Mouse (Mus musculus) embryonic facial prominence, embryonic 13.5 days (tissue): ENCODE results near the gene Aagab. TPM values are rescaled to one million over a fixed set of nuclear protein-coding genes. Genes with fewer than 3 reads are reported as not detected.

Source experiments
- ATAC-seq: fragments of 200-750 bp; cut with Nextera tagmentation; 2 replicates; pipeline ENCODE4 v1.8.0; 2017; ENCODE audit warnings: low read depth; ENCODE audit not compliant: insufficient number of reproducible peaks, insufficient read depth, low FRiP score, low TSS enrichment
- H3K27ac ChIP-seq: fragments of 300-500 bp; sonication (generic); 2 replicates; pipeline ENCODE4 v1.5.1; 2015; ENCODE audit warnings: moderate library complexity, mild to moderate bottlenecking, inconsistent platforms
- H3K27me3 ChIP-seq: fragments of 300-500 bp; sonication (generic); 2 replicates; pipeline ENCODE4 v1.6.1; 2015; ENCODE audit warnings: mild to moderate bottlenecking, inconsistent platforms
- H3K36me3 ChIP-seq: fragments of 300-500 bp; sonication (generic); 2 replicates; pipeline ENCODE4 v1.6.1; 2015; ENCODE audit warnings: mild to moderate bottlenecking, inconsistent platforms
- H3K4me1 ChIP-seq: fragments of 300-500 bp; sonication (generic); 2 replicates; pipeline ENCODE4 v1.6.1; 2015; ENCODE audit warnings: inconsistent platforms
- H3K4me2 ChIP-seq: fragments of 300-500 bp; sonication (generic); 2 replicates; pipeline ENCODE4 v1.6.1; 2015; ENCODE audit warnings: moderate library complexity, mild to moderate bottlenecking, inconsistent platforms
- H3K4me3 ChIP-seq: fragments of 300-500 bp; sonication (generic); 2 replicates; pipeline ENCODE4 v1.5.1; 2015; ENCODE audit warnings: mild to moderate bottlenecking, inconsistent platforms
- H3K9ac ChIP-seq: fragments of 300-500 bp; sonication (generic); 2 replicates; pipeline ENCODE4 v1.6.1; 2015; ENCODE audit warnings: mild to moderate bottlenecking, inconsistent platforms
- H3K9me3 ChIP-seq: fragments of 300-500 bp; sonication (generic); 2 replicates; pipeline ENCODE4 v1.6.1; 2016; ENCODE audit warnings: inconsistent platforms
- WGBS: fragments of 180-500 bp; shearing (Covaris S2); methylation state at CpG from one replicate; pipeline ENCODE4 v1.1.7; 2015; ENCODE audit warnings: mixed read lengths; 5-methylcytosine and 5-hydroxymethylcytosine counted together
- polyA plus RNA-seq: library from polyadenylated mRNA; unstranded; fragments of >200 nt; fragmentation: Nextera tagmentation; extraction: Ambion mirVana; gene quantifications from 2 replicates; pipeline ENCODE4 v1.2.1, GENCODE M21; 2015

Gene Aagab
- polyA plus RNA-seq, 1 experiment from 2014 or later = 28.9 TPM

GRCm38 (mm10) chr9:63663222-63663621 lies 60.8 kb downstream of the Aagab start:
- no peaks in the 10 kb centered on the region for H3K27me3 ChIP-seq
- H3K36me3 ChIP-seq = peaks cover 69% of the 10 kb centered on the region
- no peak overlapping the region for H3K4me3 ChIP-seq
- H3K9me3 ChIP-seq = no peaks in the 10 kb centered on the region
- H3K27ac ChIP-seq = peak overlapping the region; percentile 44; the same call in 1 of the 2 replicates
- peaks cover 84% of the 10 kb centered on the region for H3K4me1 ChIP-seq
- WGBS = 30% methylated on average over 10 of the region's 10 CpGs
- no peak for ATAC-seq
- H3K9ac ChIP-seq = no peak overlapping the region
- H3K4me2 ChIP-seq = no peak overlapping the region

- 58% methylated on average over 2 of the region's 2 CpGs for WGBS
Measured at GRCm38 (mm10) chr9:63664300-63664745, 61.9 kb downstream of the Aagab start.

DNA sequence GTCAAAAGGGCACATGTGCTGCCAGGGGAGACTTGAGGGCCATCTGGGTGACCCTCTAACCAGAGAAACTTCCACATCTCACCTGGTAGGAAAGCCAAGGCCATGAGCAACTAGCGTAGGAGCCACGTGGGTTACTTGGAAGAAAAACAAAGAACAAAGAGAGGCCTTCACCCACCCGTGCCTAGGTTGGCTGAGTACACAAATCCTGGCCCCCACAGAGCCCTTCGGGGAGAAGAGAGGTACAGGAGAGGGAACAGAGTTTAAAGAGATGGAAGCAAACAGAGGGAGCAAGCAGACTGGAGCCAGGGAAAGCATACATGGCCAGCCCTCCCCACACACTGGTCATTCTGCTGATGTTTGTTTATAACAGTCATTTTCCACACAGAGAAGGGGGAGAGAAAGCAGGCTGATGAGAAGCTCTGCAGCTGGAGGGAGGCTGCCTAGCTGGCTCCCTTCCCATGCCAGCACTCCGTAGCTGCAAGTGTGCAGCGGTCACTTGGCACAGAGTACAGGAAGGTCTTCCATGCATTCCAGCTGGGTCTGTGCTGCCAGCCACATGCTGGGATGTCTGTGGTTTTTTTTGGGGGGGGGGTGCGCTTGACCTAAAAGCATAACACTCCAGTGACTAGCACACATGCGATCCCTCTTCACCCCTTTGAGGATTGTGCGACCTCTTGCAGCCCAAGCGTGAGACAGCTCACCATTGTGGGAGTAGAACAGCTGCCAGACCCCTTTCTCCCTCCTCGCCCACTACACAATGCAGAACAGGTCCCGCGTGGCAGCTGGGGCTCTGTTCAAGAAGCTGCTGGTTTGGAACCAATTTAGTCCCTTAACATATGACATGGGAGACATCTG lies 62.6 kb downstream of the Aagab start:
- Histone ChIP-seq H3K9me3 (no peaks in the 10 kb centered on the region), H3K9ac (no peak overlapping the region), H3K36me3 (peaks cover 64% of the 10 kb centered on the region), H3K27me3 (no peaks in the 10 kb centered on the region), H3K4me2 (no peak overlapping the region), H3K4me3 (no peak overlapping the region), H3K4me1 (peaks cover 78% of the 10 kb centered on the region), H3K27ac (peak overlapping the region; percentile 60)
- 32% methylated on average over 13 of the region's 13 CpGs for WGBS
- 0 out of 2 replicates have a peak, but pooled peaks have one; percentile 23 for ATAC-seq

More at GRCm38 (mm10) chr9:63664300-63664745, 61.9 kb downstream of the Aagab start:
- no peaks in the 10 kb centered on the region for H3K27me3 ChIP-seq
- H3K4me1 ChIP-seq = peaks cover 84% of the 10 kb centered on the region
- no peak overlapping the region for H3K9ac ChIP-seq
- peaks cover 69% of the 10 kb centered on the region for H3K36me3 ChIP-seq
- no peaks in the 10 kb centered on the region for H3K9me3 ChIP-seq
- H3K27ac ChIP-seq = peak overlapping the region; percentile 60; the same call in 1 of the 2 replicates
- no peak overlapping the region for H3K4me3 ChIP-seq
- H3K4me2 ChIP-seq = no peak overlapping the region
- no peak for ATAC-seq

DNA sequence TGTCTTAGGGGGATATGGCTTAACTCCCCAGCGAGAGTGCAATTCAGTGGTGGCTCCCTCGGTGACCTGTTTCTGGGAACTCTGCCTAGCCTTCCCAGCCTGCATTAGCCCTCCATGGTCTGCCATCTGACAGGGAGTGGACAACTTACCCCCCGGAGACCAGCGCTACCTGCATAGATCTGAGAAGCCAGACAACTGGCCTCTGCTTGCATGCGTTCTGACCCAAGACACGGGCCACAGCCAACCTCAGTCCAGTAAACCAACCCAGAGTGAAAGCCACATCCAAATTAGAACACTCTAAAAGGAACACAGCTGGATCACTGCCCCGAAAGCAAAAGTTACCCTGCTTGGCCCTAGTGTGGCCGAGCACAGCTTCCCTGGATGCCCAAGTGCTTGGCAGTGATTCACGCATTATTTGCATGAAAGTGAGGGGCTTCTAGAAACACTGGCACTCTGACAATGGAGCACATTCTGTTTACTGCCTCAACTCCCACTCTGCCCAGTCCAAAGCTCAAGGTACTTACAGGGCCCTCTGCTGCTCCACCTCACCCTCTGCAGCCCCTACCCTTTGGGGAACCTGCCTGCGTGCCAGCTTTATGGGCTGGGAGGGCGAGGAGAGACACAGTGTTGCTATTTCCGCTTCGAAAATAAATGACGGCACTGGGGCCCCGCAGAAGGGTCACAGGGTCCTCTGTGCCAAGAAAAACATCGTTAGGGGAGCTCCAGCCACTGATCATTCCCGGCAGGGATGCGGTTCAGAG lies 64.3 kb downstream of the Aagab start:
- Histone ChIP-seq H3K27ac (peak overlapping the region; percentile 29; the same call in 1 of the 2 replicates), H3K27me3 (no peaks in the 10 kb centered on the region), H3K9me3 (no peaks in the 10 kb centered on the region), H3K36me3 (peaks cover 53% of the 10 kb centered on the region), H3K4me2 (no peak overlapping the region), H3K4me1 (peaks cover 73% of the 10 kb centered on the region), H3K9ac (no peak overlapping the region), H3K4me3 (no peak overlapping the region)
- WGBS = 69% methylated on average over 18 of the region's 18 CpGs
- no peak for ATAC-seq

GRCm38 (mm10) chr9:63667373-63667724 lies 64.9 kb downstream of the Aagab start:
- Histone ChIP-seq H3K27ac (peak overlapping the region; percentile 29; the same call in 1 of the 2 replicates), H3K9ac (0 out of 2 replicates have a peak overlapping the region, but pooled peaks have one; percentile 7), H3K4me1 (peaks cover 71% of the 10 kb centered on the region), H3K27me3 (no peaks in the 10 kb centered on the region), H3K9me3 (no peaks in the 10 kb centered on the region), H3K36me3 (peaks cover 47% of the 10 kb centered on the region), H3K4me3 (no peak overlapping the region), H3K4me2 (no peak overlapping the region)
- no peak for ATAC-seq
- WGBS = 78% methylated on average over 8 of the region's 8 CpGs

- no peaks in the 10 kb centered on the region for H3K9me3 ChIP-seq
- no peak overlapping the region for H3K4me3 ChIP-seq
- no peak overlapping the region for H3K4me2 ChIP-seq
- peaks cover 36% of the 10 kb centered on the region for H3K36me3 ChIP-seq
- no peak for ATAC-seq
- peaks cover 73% of the 10 kb centered on the region for H3K4me1 ChIP-seq
- no peaks in the 10 kb centered on the region for H3K27me3 ChIP-seq
- 0 out of 2 replicates have a peak overlapping the region, but pooled peaks have one; percentile 11 for H3K9ac ChIP-seq
- no peak overlapping the region for H3K27ac ChIP-seq
- 63% methylated on average over 1 of the region's 1 CpGs for WGBS
Measured at GRCm38 (mm10) chr9:63668621-63669020, 66.2 kb downstream of the Aagab start.

DNA sequence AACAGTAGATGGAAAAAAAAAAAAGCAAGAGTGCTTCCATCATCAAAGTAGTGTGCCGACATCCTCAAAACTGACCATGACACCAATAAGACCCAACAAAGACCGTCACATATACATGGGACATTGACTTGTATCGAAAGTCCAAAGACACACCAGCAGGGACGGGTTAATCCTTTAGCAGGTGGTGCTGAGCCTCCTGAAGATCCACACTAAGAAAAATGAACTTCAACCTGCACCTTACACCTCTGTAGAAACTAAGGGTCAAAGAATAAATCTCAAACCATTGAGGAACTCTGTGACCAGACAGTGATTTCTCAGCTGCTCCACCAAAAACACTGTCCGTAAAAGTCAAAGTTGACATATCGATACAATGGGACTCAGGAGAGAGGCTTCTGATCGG lies 67.4 kb downstream of the Aagab start:
- no peak overlapping the region for H3K27ac ChIP-seq
- peaks cover 32% of the 10 kb centered on the region for H3K36me3 ChIP-seq
- 96% methylated on average over 7 of the region's 7 CpGs for WGBS
- H3K4me3 ChIP-seq = no peak overlapping the region
- H3K9me3 ChIP-seq = no peaks in the 10 kb centered on the region
- no peaks in the 10 kb centered on the region for H3K27me3 ChIP-seq
- H3K9ac ChIP-seq = no peak overlapping the region
- H3K4me1 ChIP-seq = peaks cover 69% of the 10 kb centered on the region
- no peak overlapping the region for H3K4me2 ChIP-seq
- ATAC-seq = no peak

- Histone ChIP-seq H3K4me3 (no peak overlapping the region), H3K9ac (no peak overlapping the region), H3K4me2 (no peak overlapping the region), H3K9me3 (no peaks in the 10 kb centered on the region), H3K27me3 (no peaks in the 10 kb centered on the region), H3K4me1 (peaks cover 41% of the 10 kb centered on the region), H3K27ac (no peak overlapping the region), H3K36me3 (peaks cover 10% of the 10 kb centered on the region; the same call in 1 of the 2 replicates)
- WGBS = 58% methylated on average over 8 of the region's 8 CpGs
- ATAC-seq = no peak
Measured at GRCm38 (mm10) chr9:63672797-63673493, 70.5 kb downstream of the Aagab start.

GRCm38 (mm10) chr9:63673494-63673805 lies 71.0 kb downstream of the Aagab start:
- no peak overlapping the region for H3K27ac ChIP-seq
- H3K27me3 ChIP-seq = no peaks in the 10 kb centered on the region
- no peak overlapping the region for H3K4me3 ChIP-seq
- no peaks in the 10 kb centered on the region for H3K9me3 ChIP-seq
- peaks cover 10% of the 10 kb centered on the region; the same call in 1 of the 2 replicates for H3K36me3 ChIP-seq
- ATAC-seq = no peak
- peaks cover 42% of the 10 kb centered on the region for H3K4me1 ChIP-seq
- WGBS = 77% methylated on average over 3 of the region's 3 CpGs
- no peak overlapping the region for H3K4me2 ChIP-seq
- no peak overlapping the region for H3K9ac ChIP-seq

GRCm38 (mm10) chr9:63674613-63675012 lies 72.2 kb downstream of the Aagab start:
- Histone ChIP-seq H3K4me3 (no peak overlapping the region), H3K36me3 (peaks cover 10% of the 10 kb centered on the region; the same call in 1 of the 2 replicates), H3K4me2 (no peak overlapping the region), H3K27me3 (no peaks in the 10 kb centered on the region), H3K9ac (no peak overlapping the region), H3K9me3 (no peaks in the 10 kb centered on the region), H3K4me1 (peaks cover 37% of the 10 kb centered on the region), H3K27ac (no peak overlapping the region)
- ATAC-seq = no peak
- 88% methylated on average over 10 of the region's 10 CpGs for WGBS

- 44% methylated on average over 3 of the region's 3 CpGs for WGBS
- Histone ChIP-seq H3K9me3 (no peaks in the 10 kb centered on the region), H3K4me2 (no peak overlapping the region), H3K4me3 (no peak overlapping the region), H3K27me3 (no peaks in the 10 kb centered on the region), H3K27ac (no peak overlapping the region), H3K4me1 (peaks cover 39% of the 10 kb centered on the region), H3K9ac (no peak overlapping the region), H3K36me3 (0 out of 2 replicates have a peak, but pooled peaks cover 4% of the 10 kb centered on the region)
- ATAC-seq = no peak
Measured at GRCm38 (mm10) chr9:63677621-63678020, 75.2 kb downstream of the Aagab start.
